Mouse (Mus musculus) erythroblast, embryonic 14.5 days (primary cell): ENCODE measurements around the gene Znrf1. TPM values are rescaled to one million over a fixed set of nuclear protein-coding genes. Genes with fewer than 3 reads are reported as not detected.

ENCODE experiments used
- H3K27me3 ChIP-seq: 2 replicates; pipeline ENCODE4 v1.6.1; 2012; ENCODE audit warnings: inconsistent platforms; ENCODE audit not compliant: control insufficient read depth
- H3K36me3 ChIP-seq: 2 replicates; pipeline ENCODE4 v1.6.1; 2012; ENCODE audit warnings: mild to moderate bottlenecking, inconsistent platforms; ENCODE audit not compliant: control insufficient read depth
- H3K4me1 ChIP-seq: 2 replicates; pipeline ENCODE4 v1.6.1; 2012; ENCODE audit warnings: inconsistent platforms; ENCODE audit not compliant: control insufficient read depth
- H3K4me3 ChIP-seq: replicated peaks from 2 replicates; pipeline ENCODE3; 2012; ENCODE audit warnings: moderate library complexity, mild to moderate bottlenecking, inconsistent platforms
- H3K9me3 ChIP-seq: 2 replicates; pipeline ENCODE4 v1.6.1; 2012; ENCODE audit warnings: low read length, inconsistent platforms, mixed read lengths; ENCODE audit not compliant: control insufficient read depth
- GATA1 ChIP-seq: IDR thresholded peaks from 2 replicates; pipeline ENCODE4 v1.6.1; 2012; ENCODE audit warnings: low read length, inconsistent platforms, mixed read lengths
- TAL1 ChIP-seq: IDR thresholded peaks from 3 replicates; pipeline ENCODE4 v1.6.1; 2012; ENCODE audit warnings: low read length, inconsistent platforms, mixed read lengths
- polyA plus RNA-seq: library from polyadenylated mRNA; stranded (reverse); fragments of >175 nt; gene quantifications from 2 replicates; pipeline ENCODE4 v1.2.3, GENCODE M21; 2012

Znrf1 gene
- polyA plus RNA-seq, 1 experiment, result 0.85 TPM

- TF ChIP-seq GATA1, result no peak
- H3K36me3 ChIP-seq, result no peaks in the 10 kb centered on the region
These were observed 27.2 kb downstream of the Znrf1 start for GRCm38 (mm10) chr8:111563075-111563474.

GRCm38 (mm10) chr8:111563687-111564086 is 27.8 kb downstream of the Znrf1 start:
- no peaks in the 10 kb centered on the region for H3K9me3 ChIP-seq
- TF ChIP-seq GATA1 (no peak), TAL1 (no peak)
- H3K27me3 ChIP-seq, result no peaks in the 10 kb centered on the region
- H3K4me1 ChIP-seq, result peaks cover 55% of the 10 kb centered on the region
- H3K4me3 ChIP-seq, result no peak overlapping the region
- no peaks in the 10 kb centered on the region for H3K36me3 ChIP-seq

More at GRCm38 (mm10) chr8:111563075-111563474, 27.2 kb downstream of the Znrf1 start:
- H3K9me3 ChIP-seq, result no peaks in the 10 kb centered on the region
- H3K4me1 ChIP-seq, result peaks cover 49% of the 10 kb centered on the region
- H3K27me3 ChIP-seq, result no peaks in the 10 kb centered on the region
- no peak overlapping the region for H3K4me3 ChIP-seq

GRCm38 (mm10) chr8:111564093-111564492 is 28.2 kb downstream of the Znrf1 start:
- Histone ChIP-seq H3K27me3 (no peaks in the 10 kb centered on the region), H3K4me3 (no peak overlapping the region), H3K36me3 (no peaks in the 10 kb centered on the region), H3K4me1 (peaks cover 58% of the 10 kb centered on the region), H3K9me3 (no peaks in the 10 kb centered on the region)
- no peak for TF ChIP-seq TAL1
- no peak for TF ChIP-seq GATA1

- no peaks in the 10 kb centered on the region for H3K36me3 ChIP-seq
- no peaks in the 10 kb centered on the region for H3K9me3 ChIP-seq
- H3K27me3 ChIP-seq, result no peaks in the 10 kb centered on the region
- no peak overlapping the region for H3K4me3 ChIP-seq
- H3K4me1 ChIP-seq, result peaks cover 68% of the 10 kb centered on the region
- TF ChIP-seq GATA1 (no peak), TAL1 (no peak)
These were observed 29.9 kb downstream of the Znrf1 start for GRCm38 (mm10) chr8:111565784-111566191.

- Histone ChIP-seq H3K4me1 (peaks cover 68% of the 10 kb centered on the region), H3K36me3 (no peaks in the 10 kb centered on the region), H3K27me3 (no peaks in the 10 kb centered on the region), H3K4me3 (no peak overlapping the region), H3K9me3 (no peaks in the 10 kb centered on the region)
- TF ChIP-seq GATA1 (no peak), TAL1 (no peak)
These were observed 30.4 kb downstream of the Znrf1 start for GRCm38 (mm10) chr8:111566326-111566725.

GRCm38 (mm10) chr8:111567571-111567970 is 31.7 kb downstream of the Znrf1 start:
- Histone ChIP-seq H3K4me3 (no peak overlapping the region), H3K27me3 (no peaks in the 10 kb centered on the region), H3K4me1 (peaks cover 76% of the 10 kb centered on the region), H3K9me3 (no peaks in the 10 kb centered on the region), H3K36me3 (no peaks in the 10 kb centered on the region)
- TF ChIP-seq TAL1 (no peak), GATA1 (no peak)

- no peaks in the 10 kb centered on the region for H3K9me3 ChIP-seq
- no peaks in the 10 kb centered on the region for H3K36me3 ChIP-seq
- TF ChIP-seq TAL1 (no peak), GATA1 (no peak)
- H3K27me3 ChIP-seq, result no peaks in the 10 kb centered on the region
- no peak overlapping the region for H3K4me3 ChIP-seq
- peaks cover 81% of the 10 kb centered on the region for H3K4me1 ChIP-seq
These were observed 32.1 kb downstream of the Znrf1 start for GRCm38 (mm10) chr8:111568029-111568428.

- H3K4me3 ChIP-seq, result no peak overlapping the region
- no peaks in the 10 kb centered on the region for H3K36me3 ChIP-seq
- H3K9me3 ChIP-seq, result no peaks in the 10 kb centered on the region
- TF ChIP-seq TAL1 (no peak), GATA1 (no peak)
- H3K4me1 ChIP-seq, result peaks cover 83% of the 10 kb centered on the region
- no peaks in the 10 kb centered on the region for H3K27me3 ChIP-seq
These were observed 34.0 kb downstream of the Znrf1 start for GRCm38 (mm10) chr8:111569926-111570325.

- peaks cover 79% of the 10 kb centered on the region for H3K4me1 ChIP-seq
- H3K27me3 ChIP-seq, result no peaks in the 10 kb centered on the region
- no peaks in the 10 kb centered on the region for H3K9me3 ChIP-seq
- no peaks in the 10 kb centered on the region for H3K36me3 ChIP-seq
- TF ChIP-seq GATA1, result no peak
- no peak for TF ChIP-seq TAL1
- no peak overlapping the region for H3K4me3 ChIP-seq
These were observed 34.5 kb downstream of the Znrf1 start for GRCm38 (mm10) chr8:111570432-111570831.

GRCm38 (mm10) chr8:111571661-111572060 is 35.8 kb downstream of the Znrf1 start:
- Histone ChIP-seq H3K4me1 (peaks cover 72% of the 10 kb centered on the region), H3K9me3 (no peaks in the 10 kb centered on the region), H3K27me3 (no peaks in the 10 kb centered on the region), H3K4me3 (no peak overlapping the region), H3K36me3 (peaks cover 2% of the 10 kb centered on the region; the same call in 1 of the 2 replicates)
- TF ChIP-seq GATA1 (no peak), TAL1 (no peak)
